Mouse (Mus musculus) NIH3T3 (cell line): ENCODE data around the gene Olfr730.

Experiments used
- DNase-seq: peaks from one replicate; pipeline ENCODE4 v3.0.0-alpha.2; 2012; ENCODE audit warnings: low read depth

The Olfr730 gene

DNA sequence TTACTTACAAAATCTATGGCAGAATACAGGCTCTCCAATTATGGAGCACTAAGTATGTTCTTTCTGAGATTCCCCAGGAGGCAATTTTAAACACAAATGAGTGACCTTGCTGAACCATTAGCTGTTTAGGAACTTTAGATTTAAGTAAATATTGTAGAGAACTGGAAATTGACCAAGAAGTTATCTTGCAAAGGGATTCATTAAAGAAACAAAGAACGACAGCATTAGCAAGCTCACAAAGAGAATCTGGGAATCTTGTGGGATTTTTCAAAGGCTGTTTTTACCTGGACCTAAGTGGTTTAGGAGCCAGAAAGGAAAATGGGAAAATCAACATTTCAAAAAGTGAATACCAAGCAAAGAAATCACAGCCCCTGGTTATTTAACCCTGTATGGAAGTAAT, at the start of gene Olfr730:
Gene Olfr730 (minus strand): TSS at position 101 of the 400 bp plus-strand sequence.
- DNase-seq = no peak

- no peak for DNase-seq
Observed at GRCm38 (mm10) chr14:50152810-50153209, 35.2 kb downstream of the Olfr730 start, which contains the start of gene Olfr729. TSS of gene Olfr729 (minus strand) at chr14:50152910.

DNA sequence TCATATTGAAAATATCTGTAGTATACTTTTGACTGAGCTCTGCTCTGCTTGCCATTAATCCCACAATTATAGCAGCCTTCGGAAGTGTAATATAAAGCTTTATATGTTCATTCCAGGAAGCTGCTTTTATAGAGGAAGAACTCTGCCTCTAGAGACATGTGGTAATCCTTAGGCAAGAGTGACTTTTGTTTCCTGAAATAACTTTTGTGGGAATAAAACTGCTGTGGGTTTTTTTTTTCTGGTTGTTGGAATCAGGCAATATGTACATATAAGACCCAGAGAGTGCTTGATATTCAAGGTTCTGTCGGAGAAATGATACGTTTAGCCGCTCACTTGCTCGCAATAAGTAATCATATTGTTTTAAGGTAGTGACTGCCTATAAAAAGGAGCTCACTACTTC, 45.4 kb downstream of the Olfr730 start, which contains the start of gene Olfr728:
Gene Olfr728 (minus strand): TSS at position 101 of the 400 bp plus-strand sequence.
- DNase-seq = no peak
